Mouse (Mus musculus) embryonic facial prominence, embryonic 10.5 days (tissue): ENCODE measurements at regions not wholly inside any gene's neighbourhood (a gene's known extent, or its start where the extent isn't known, plus 50 kb on each side); places are given as distances from the start of the nearest gene placed in this dataset.

Source experiments
- DNase-seq: peaks from one replicate; pipeline ENCODE4 v3.0.0-alpha.2; 2017; ENCODE audit warnings: low spot score
- H3K27ac ChIP-seq: fragments of 300-500 bp; sonication (generic); replicated peaks from 2 replicates; pipeline ENCODE4 v1.5.1; 2016; ENCODE audit warnings: mild to moderate bottlenecking
- H3K27me3 ChIP-seq: fragments of 300-500 bp; sonication (generic); replicated peaks from 2 replicates; pipeline ENCODE4 v1.6.1; 2016; ENCODE audit warnings: low read depth, mild to moderate bottlenecking; ENCODE audit not compliant: poor library complexity, severe bottlenecking
- H3K36me3 ChIP-seq: fragments of 300-500 bp; sonication (generic); replicated peaks from 2 replicates; pipeline ENCODE4 v1.6.1; 2016; ENCODE audit warnings: mild to moderate bottlenecking, moderate library complexity
- H3K4me1 ChIP-seq: fragments of 300-500 bp; sonication (generic); 2 replicates; pipeline ENCODE4 v1.6.1; 2016
- H3K4me3 ChIP-seq: fragments of 300-500 bp; sonication (generic); 2 replicates; pipeline ENCODE4 v1.5.1; 2016; ENCODE audit warnings: mild to moderate bottlenecking, moderate library complexity
- H3K9me3 ChIP-seq: fragments of 300-500 bp; sonication (generic); 2 replicates; pipeline ENCODE4 v1.6.1; 2016; ENCODE audit warnings: mild to moderate bottlenecking
- WGBS: fragments of 180-500 bp; shearing (Covaris S2); methylation state at CpG from one replicate; pipeline ENCODE4 v1.1.7; 2016; 5-methylcytosine and 5-hydroxymethylcytosine counted together

GRCm38 (mm10) chr16:21322437-21322836 is 100.5 kb upstream of the Vps8 start:
- Histone ChIP-seq H3K27ac (peak overlapping the region; percentile 48; the same call in 1 of the 2 replicates), H3K27me3 (0 out of 2 replicates have a peak, but pooled peaks cover 14% of the 10 kb centered on the region), H3K36me3 (no peaks in the 10 kb centered on the region), H3K4me1 (peaks cover 51% of the 10 kb centered on the region), H3K4me3 (no peak overlapping the region), H3K9me3 (no peaks in the 10 kb centered on the region)
- DNase-seq, result no peak
- WGBS, result 62% methylated on average over 10 of the region's 10 CpGs

GRCm38 (mm10) chr16:21323446-21324034 is 99.4 kb upstream of the Vps8 start:
- Histone ChIP-seq H3K27me3 (0 out of 2 replicates have a peak, but pooled peaks cover 17% of the 10 kb centered on the region), H3K27ac (peak overlapping the region; percentile 36; the same call in 1 of the 2 replicates), H3K36me3 (no peaks in the 10 kb centered on the region), H3K9me3 (no peaks in the 10 kb centered on the region), H3K4me3 (no peak overlapping the region), H3K4me1 (peaks cover 43% of the 10 kb centered on the region)
- 68% methylated on average over 3 of the region's 3 CpGs for WGBS
- no peak for DNase-seq

GRCm38 (mm10) chr16:21327969-21328368 is 94.9 kb upstream of the Vps8 start:
- 89% methylated on average over 4 of the region's 4 CpGs for WGBS
- H3K4me1 ChIP-seq, result peaks cover 39% of the 10 kb centered on the region
- H3K36me3 ChIP-seq, result peaks cover 5% of the 10 kb centered on the region
- H3K4me3 ChIP-seq, result no peak overlapping the region
- no peaks in the 10 kb centered on the region for H3K9me3 ChIP-seq
- no peak overlapping the region for H3K27ac ChIP-seq
- no peak for DNase-seq
- 0 out of 2 replicates have a peak, but pooled peaks cover 4% of the 10 kb centered on the region for H3K27me3 ChIP-seq

- H3K4me1 ChIP-seq, result peaks cover 46% of the 10 kb centered on the region
- H3K4me3 ChIP-seq, result no peak overlapping the region
- DNase-seq, result no peak
- peaks cover 5% of the 10 kb centered on the region for H3K36me3 ChIP-seq
- 80% methylated on average over 6 of the region's 6 CpGs for WGBS
- peak overlapping the region; percentile 7; the same call in 1 of the 2 replicates for H3K27ac ChIP-seq
- no peaks in the 10 kb centered on the region for H3K9me3 ChIP-seq
- H3K27me3 ChIP-seq, result 0 out of 2 replicates have a peak, but pooled peaks cover 4% of the 10 kb centered on the region
Observed at GRCm38 (mm10) chr16:21329199-21329598, 93.7 kb upstream of the Vps8 start.

- H3K9me3 ChIP-seq, result no peaks in the 10 kb centered on the region
- peak overlapping the region; percentile 71; the same call in 1 of the 2 replicates for H3K4me3 ChIP-seq
- 92% methylated on average over 5 of the region's 5 CpGs for WGBS
- 0 out of 2 replicates have a peak, but pooled peaks cover 4% of the 10 kb centered on the region for H3K27me3 ChIP-seq
- H3K4me1 ChIP-seq, result peaks cover 43% of the 10 kb centered on the region
- DNase-seq, result no peak
- H3K36me3 ChIP-seq, result peaks cover 5% of the 10 kb centered on the region
- H3K27ac ChIP-seq, result no peak overlapping the region
Observed at GRCm38 (mm10) chr16:21331229-21331628, 91.7 kb upstream of the Vps8 start.

GRCm38 (mm10) chr16:21332411-21332810 is 90.5 kb upstream of the Vps8 start:
- Histone ChIP-seq H3K27ac (peak overlapping the region; percentile 94), H3K4me3 (peak overlapping the region; percentile 71), H3K9me3 (no peaks in the 10 kb centered on the region), H3K27me3 (0 out of 2 replicates have a peak, but pooled peaks cover 4% of the 10 kb centered on the region), H3K4me1 (peaks cover 54% of the 10 kb centered on the region), H3K36me3 (peaks cover 5% of the 10 kb centered on the region)
- no peak for DNase-seq
- WGBS, result 65% methylated on average over 7 of the region's 7 CpGs

GRCm38 (mm10) chr16:21332862-21333222 is 90.1 kb upstream of the Vps8 start:
- Histone ChIP-seq H3K4me1 (peaks cover 58% of the 10 kb centered on the region), H3K27ac (peak overlapping the region; percentile 94), H3K9me3 (no peaks in the 10 kb centered on the region), H3K27me3 (0 out of 2 replicates have a peak, but pooled peaks cover 3% of the 10 kb centered on the region), H3K4me3 (peak overlapping the region; percentile 71), H3K36me3 (peaks cover 5% of the 10 kb centered on the region)
- 2% methylated on average over 14 of the region's 14 CpGs for WGBS
- no peak for DNase-seq

GRCm38 (mm10) chr16:21333223-21333951 is 89.5 kb upstream of the Vps8 start:
- no peaks in the 10 kb centered on the region for H3K27me3 ChIP-seq
- H3K4me1 ChIP-seq, result peaks cover 61% of the 10 kb centered on the region
- 1% methylated on average over 44 of the region's 44 CpGs for WGBS
- peaks cover 5% of the 10 kb centered on the region for H3K36me3 ChIP-seq
- H3K4me3 ChIP-seq, result peak overlapping the region; percentile 71
- no peaks in the 10 kb centered on the region for H3K9me3 ChIP-seq
- H3K27ac ChIP-seq, result peak overlapping the region; percentile 94
- DNase-seq, result peak; percentile 93

- 70% methylated on average over 6 of the region's 6 CpGs for WGBS
- H3K4me1 ChIP-seq, result peaks cover 50% of the 10 kb centered on the region
- no peaks in the 10 kb centered on the region for H3K9me3 ChIP-seq
- DNase-seq, result peak; percentile 26
- no peak overlapping the region; the same call in 1 of the 2 replicates for H3K4me3 ChIP-seq
- H3K27ac ChIP-seq, result peak overlapping the region; percentile 87
- no peaks in the 10 kb centered on the region; the same call in 1 of the 2 replicates for H3K27me3 ChIP-seq
- H3K36me3 ChIP-seq, result no peaks in the 10 kb centered on the region
Observed at GRCm38 (mm10) chr16:21339061-21339459, 83.9 kb upstream of the Vps8 start.

GRCm38 (mm10) chr16:21339460-21340081 is 83.3 kb upstream of the Vps8 start:
- 27% methylated on average over 11 of the region's 11 CpGs for WGBS
- Histone ChIP-seq H3K4me3 (peak overlapping the region; percentile 1; the same call in 1 of the 2 replicates), H3K27me3 (no peaks in the 10 kb centered on the region; the same call in 1 of the 2 replicates), H3K27ac (peak overlapping the region; percentile 87), H3K4me1 (peaks cover 49% of the 10 kb centered on the region), H3K9me3 (no peaks in the 10 kb centered on the region), H3K36me3 (no peaks in the 10 kb centered on the region)
- peak; percentile 60 for DNase-seq

- Histone ChIP-seq H3K27me3 (no peaks in the 10 kb centered on the region; the same call in 1 of the 2 replicates), H3K9me3 (no peaks in the 10 kb centered on the region), H3K4me1 (peaks cover 49% of the 10 kb centered on the region), H3K4me3 (no peak overlapping the region), H3K27ac (peak overlapping the region; percentile 87), H3K36me3 (no peaks in the 10 kb centered on the region)
- DNase-seq, result no peak
- WGBS, result 36% methylated on average over 7 of the region's 7 CpGs
Observed at GRCm38 (mm10) chr16:21340136-21340535, 82.8 kb upstream of the Vps8 start.

GRCm38 (mm10) chr16:21349869-21350268 is 73.0 kb upstream of the Vps8 start:
- 71% methylated on average over 1 of the region's 1 CpGs for WGBS
- Histone ChIP-seq H3K36me3 (no peaks in the 10 kb centered on the region), H3K27me3 (no peaks in the 10 kb centered on the region), H3K4me3 (no peak overlapping the region), H3K9me3 (no peaks in the 10 kb centered on the region), H3K27ac (no peak overlapping the region), H3K4me1 (peaks cover 34% of the 10 kb centered on the region)
- DNase-seq, result no peak
